Mouse (Mus musculus) ovary, adult 10 weeks (tissue): ENCODE data around the gene Slc5a7. TPM values are rescaled to one million over a fixed set of nuclear protein-coding genes. Genes with fewer than 3 reads are reported as not detected.

Experiments
- polyA plus RNA-seq: library from polyadenylated mRNA; stranded (reverse); fragments of 350-450 nt; fragmentation: Illumina TruSeq; extraction: RNeasy Lipid Tissue Mini Kit (QIAGEN cat#74804); gene quantifications from one replicate; pipeline ENCODE4 v1.2.3, GENCODE M21; 2014

Gene Slc5a7
- 6.0 TPM for polyA plus RNA-seq

GRCm38 (mm10) chr17:54298934-54299333, at the start of gene Slc5a7:
TSS of gene Slc5a7 (minus strand) at chr17:54299034.

